Comparison of ENCODE assay signal across 8 mouse cellular contexts in the genomic region with DNA sequence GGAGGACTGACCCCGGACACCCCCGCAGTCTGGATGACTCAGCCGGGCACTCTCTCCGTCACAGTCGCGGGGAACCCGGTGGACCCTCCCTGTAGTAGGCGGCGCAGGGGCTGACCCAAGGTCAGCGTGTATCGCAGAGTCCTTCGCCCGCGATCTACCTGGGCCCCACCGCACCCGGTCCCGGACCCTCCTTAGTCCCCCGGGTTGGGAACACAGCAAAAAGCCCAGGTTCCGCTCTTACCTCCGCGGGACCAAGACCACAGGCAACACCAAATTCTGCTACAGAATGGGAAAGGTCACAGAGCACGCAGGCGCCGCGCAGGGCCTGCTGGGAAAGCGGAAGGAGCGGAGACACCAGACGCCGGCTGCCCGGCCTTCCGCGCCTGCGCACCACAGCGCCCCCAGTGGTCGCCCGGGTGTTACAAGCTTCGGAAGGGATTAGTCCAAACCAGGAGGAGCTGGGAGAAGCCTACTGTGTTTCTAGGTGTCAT. TPM values are rescaled to one million over a fixed set of nuclear protein-coding genes. Genes with fewer than 3 reads are reported as not detected.
DNase-seq lines count a peak whose midpoint lies in the region; ATAC-seq and TF ChIP-seq lines count a peak whose summit lies in the region.

A gene (minus strand): TSS at position 295 of the 491 bp plus-strand sequence.

- peak within 1 kb of the TSS; percentile 82 for H3K4me2 ChIP-seq in CH12.LX (ENCODE audit: insufficient read depth, low read depth, poor library complexity, severe bottlenecking)
- H3K4me2 ChIP-seq in forebrain, embryonic 11.5 days (ENCODE audit: low read depth, low read length, severe bottlenecking), result peak within 1 kb of the TSS; percentile 92
- H3K4me2 ChIP-seq in heart, embryonic 16.5 days (ENCODE audit: low read depth, low read length), result peak within 1 kb of the TSS; percentile 86
- peak within 1 kb of the TSS; percentile 82 for H3K4me2 ChIP-seq in liver, embryonic 15.5 days
- H3K4me2 ChIP-seq in neural tube, embryonic 12.5 days (replicated peaks), result peak within 1 kb of the TSS; percentile 95

- no peak within 1 kb of the TSS for H3K27ac ChIP-seq in CH12.LX (ENCODE audit: insufficient read depth, low read depth)
- no peak within 1 kb of the TSS for H3K27ac ChIP-seq in forebrain, embryonic 11.5 days (ENCODE audit: low read depth, low read length)
- H3K27ac ChIP-seq in heart, embryonic 16.5 days (ENCODE audit: low read length), result peak within 1 kb of the TSS; percentile 91
- peak within 1 kb of the TSS; percentile 77 for H3K27ac ChIP-seq in liver, embryonic 15.5 days (replicated peaks)
- no peak within 1 kb of the TSS for H3K27ac ChIP-seq in neural tube, embryonic 12.5 days

- peak within 1 kb of the TSS; percentile 94 to 96 (median 96) for H3K4me3 ChIP-seq in CH12.LX (replicated peaks in 1 of 3; ENCODE audit: low read depth in 2 of 3, low read length in 2 of 3, poor library complexity in 1 of 3)
- H3K4me3 ChIP-seq in forebrain, embryonic 11.5 days (ENCODE audit: low read depth, low read length), result peak within 1 kb of the TSS; percentile 88
- H3K4me3 ChIP-seq in heart, embryonic 16.5 days (ENCODE audit: low read length), result peak within 1 kb of the TSS; percentile 92
- peak within 1 kb of the TSS; percentile 96 for H3K4me3 ChIP-seq in liver, embryonic 15.5 days (replicated peaks)
- peak within 1 kb of the TSS; percentile 95 for H3K4me3 ChIP-seq in neural tube, embryonic 12.5 days

- peak; percentile 78 to 91 for TF ChIP-seq CTCF in CH12.LX (conservative IDR thresholded peaks at IDR 0.05 in 1 of 2, IDR thresholded peaks at IDR 0.05 in 1 of 2; ENCODE audit: low read depth in 2 of 2, low read length in 2 of 2)

- WGBS in forebrain, embryonic 11.5 days, result under 1% methylated on average over 37 of the region's 37 CpGs
- WGBS in heart, embryonic 16.5 days, result under 1% methylated on average over 37 of the region's 37 CpGs
- under 1% methylated on average over 37 of the region's 37 CpGs for WGBS in liver, embryonic 15.5 days (ENCODE audit: insufficient replicate concordance)
- under 1% methylated on average over 37 of the region's 37 CpGs for WGBS in neural tube, embryonic 12.5 days

- H3K9ac ChIP-seq in CH12.LX (ENCODE audit: insufficient read depth, low read depth), result peak within 1 kb of the TSS; percentile 98
- peak within 1 kb of the TSS; percentile 92 for H3K9ac ChIP-seq in forebrain, embryonic 11.5 days (ENCODE audit: low read length)
- peak within 1 kb of the TSS; percentile 97 for H3K9ac ChIP-seq in heart, embryonic 16.5 days (ENCODE audit: low read length)
- H3K9ac ChIP-seq in liver, embryonic 15.5 days, result peak within 1 kb of the TSS; percentile 88
- peak within 1 kb of the TSS; percentile 94 for H3K9ac ChIP-seq in neural tube, embryonic 12.5 days

- in situ Hi-C loops in CH12.LX (cut with MboI; ENCODE audit: low pct_ligation_motif_present, low pct_unique_long_range_greater_than_20kb, low sequenced_read_pairs), result no loop called here

- H3K27me3 ChIP-seq in CH12.LX (replicated peaks), result peaks cover 3% of the 10 kb centered on the region
- no peaks in the 10 kb centered on the region for H3K27me3 ChIP-seq in forebrain, embryonic 11.5 days (ENCODE audit: control insufficient read depth, insufficient read depth, low read length)
- no peaks in the 10 kb centered on the region for H3K27me3 ChIP-seq in heart, embryonic 16.5 days (ENCODE audit: control insufficient read depth, insufficient read depth, low read length)
- no peaks in the 10 kb centered on the region for H3K27me3 ChIP-seq in liver, embryonic 15.5 days
- no peaks in the 10 kb centered on the region for H3K27me3 ChIP-seq in neural tube, embryonic 12.5 days (replicated peaks)

- peak; percentile 95 for TF ChIP-seq POLR2A in CH12.LX (IDR thresholded peaks at IDR 0.05; ENCODE audit: low read depth, low read length)

- peaks cover 12 to 39% of the 10 kb centered on the region in 2 experiments for H3K36me3 ChIP-seq in CH12.LX (replicated peaks in 1 of 2; ENCODE audit: control insufficient read depth in 1 of 2, insufficient read depth in 1 of 2, low read length in 1 of 2)
- 0 out of 2 replicates have a peak, but pooled peaks cover under 1% of the 10 kb centered on the region for H3K36me3 ChIP-seq in forebrain, embryonic 11.5 days (ENCODE audit: control insufficient read depth, insufficient read depth, low read length)
- H3K36me3 ChIP-seq in heart, embryonic 16.5 days (ENCODE audit: control insufficient read depth, insufficient read depth), result peaks cover 10% of the 10 kb centered on the region
- peaks cover 11% of the 10 kb centered on the region for H3K36me3 ChIP-seq in liver, embryonic 15.5 days (replicated peaks)
- H3K36me3 ChIP-seq in neural tube, embryonic 12.5 days, result peaks cover 11% of the 10 kb centered on the region

- H3K4me1 ChIP-seq in CH12.LX (ENCODE audit: control insufficient read depth in 1 of 2, insufficient read depth in 2 of 2), result peaks cover 8 to 33% of the 10 kb centered on the region in 2 experiments
- H3K4me1 ChIP-seq in forebrain, embryonic 11.5 days (replicated peaks; ENCODE audit: control insufficient read depth, insufficient read depth, low read length), result no peaks in the 10 kb centered on the region; the same call in 1 of the 2 replicates
- peaks cover 16% of the 10 kb centered on the region for H3K4me1 ChIP-seq in heart, embryonic 16.5 days (ENCODE audit: control insufficient read depth, insufficient read depth, low read length)
- peaks cover 25% of the 10 kb centered on the region for H3K4me1 ChIP-seq in liver, embryonic 15.5 days (replicated peaks)
- peaks cover 17% of the 10 kb centered on the region for H3K4me1 ChIP-seq in neural tube, embryonic 12.5 days

- ATAC-seq in forebrain, embryonic 11.5 days (replicated peaks; ENCODE audit: low FRiP score), result peak; percentile 91
- peak; percentile 87 for ATAC-seq in heart, embryonic 16.5 days (replicated peaks; ENCODE audit: extremely low read depth, insufficient read depth, low FRiP score)
- peak; percentile 89 for ATAC-seq in liver, embryonic 15.5 days (ENCODE audit: insufficient read depth)
- ATAC-seq in neural tube, embryonic 12.5 days (ENCODE audit: low FRiP score, low read depth), result peak; percentile 90

- DNase-seq in CH12.LX (ENCODE audit: extremely low read depth), result peak; percentile 90
- DNase-seq in c-Kit-positive CD71-positive TER-119-negative erythroid progenitor cells, embryonic 14.5 days (ENCODE audit: low read depth), result peak; percentile 85
- peak; percentile 99 for DNase-seq in forebrain, embryonic 11.5 days (ENCODE audit: low spot score)
- DNase-seq in kidney, postnatal 36 days, result peak; percentile 96 to 99
- peak; percentile 87 for DNase-seq in telencephalon, adult 2 months (ENCODE audit: low read depth, low spot score)

- TF ChIP-seq RAD21 in CH12.LX (IDR thresholded peaks at IDR 0.05; ENCODE audit: low read depth, low read length), result no peak

- H3K79me2 ChIP-seq in CH12.LX (replicated peaks; ENCODE audit: control insufficient read depth, extremely low read depth, insufficient read depth, poor library complexity, severe bottlenecking), result peaks cover 27% of the 10 kb centered on the region

- no peaks in the 10 kb centered on the region for H3K9me3 ChIP-seq in CH12.LX (replicated peaks; ENCODE audit: low read length)
- no peaks in the 10 kb centered on the region for H3K9me3 ChIP-seq in forebrain, embryonic 11.5 days (ENCODE audit: control insufficient read depth, low read length)
- H3K9me3 ChIP-seq in heart, embryonic 16.5 days (replicated peaks; ENCODE audit: control insufficient read depth, low read length), result no peaks in the 10 kb centered on the region
- H3K9me3 ChIP-seq in liver, embryonic 15.5 days (replicated peaks), result no peaks in the 10 kb centered on the region
- no peaks in the 10 kb centered on the region for H3K9me3 ChIP-seq in neural tube, embryonic 12.5 days

- dilution Hi-C loops in CH12.LX (cut with MboI; ENCODE audit: extremely low pct_ligation_motif_present, extremely low pct_unique_long_range_greater_than_20kb, low sequenced_read_pairs), result no loop called here

- no peak for TF ChIP-seq EP300 in CH12.LX (IDR thresholded peaks at IDR 0.05; ENCODE audit: low read length)

TF ChIP-seq in CH12.LX, 34 proteins besides CTCF, POLR2A, EP300 and RAD21 (continues in another document):
- TF ChIP-seq TBP (conservative IDR thresholded peaks at IDR 0.05; ENCODE audit: low read depth, low read length), result peak; percentile 59; the same call in 1 of the 2 replicates
- peak; percentile 90 for TF ChIP-seq HCFC1 (IDR thresholded peaks at IDR 0.05; ENCODE audit: low read depth, low read length)
- TF ChIP-seq MXI1 (IDR thresholded peaks at IDR 0.05; ENCODE audit: low read depth, low read length), result peak; percentile 77
- TF ChIP-seq ZC3H11A (IDR thresholded peaks at IDR 0.05; ENCODE audit: low read depth, low read length), result no peak
- TF ChIP-seq NRF1 (IDR thresholded peaks at IDR 0.05; ENCODE audit: low read depth, low read length), result peak; percentile 94
- no peak for TF ChIP-seq E2F4 (IDR thresholded peaks at IDR 0.05; ENCODE audit: insufficient replicate concordance, low read depth, low read length)
- TF ChIP-seq ZNF384 (IDR thresholded peaks at IDR 0.05; ENCODE audit: low read depth, low read length), result no peak
- peak; percentile 73; the same call in 1 of the 2 replicates for TF ChIP-seq POLR2AphosphoS2 (IDR thresholded peaks at IDR 0.05; ENCODE audit: low read depth, low read length)
- no peak for TF ChIP-seq JUND (conservative IDR thresholded peaks at IDR 0.05; ENCODE audit: low read depth, low read length)
- TF ChIP-seq JUN (IDR thresholded peaks at IDR 0.05; ENCODE audit: insufficient read depth, low read depth, low read length), result no peak
- no peak for TF ChIP-seq MAZ (IDR thresholded peaks at IDR 0.05; ENCODE audit: low read depth, low read length)
- TF ChIP-seq MYC (IDR thresholded peaks at IDR 0.05; ENCODE audit: low read depth, low read length), result peak; percentile 70
- TF ChIP-seq TCF12 (IDR thresholded peaks at IDR 0.05; ENCODE audit: low read depth, low read length), result peak; percentile 94
- TF ChIP-seq NELFE (IDR thresholded peaks at IDR 0.05; ENCODE audit: low read depth, low read length), result peak; percentile 94
- TF ChIP-seq ELF1 (IDR thresholded peaks at IDR 0.05; ENCODE audit: low read depth, low read length), result peak; percentile 98
- TF ChIP-seq RCOR1 (conservative IDR thresholded peaks at IDR 0.05; ENCODE audit: low read depth, low read length), result no peak
- TF ChIP-seq GABPA (IDR thresholded peaks at IDR 0.05; ENCODE audit: insufficient replicate concordance, low read depth, low read length), result no peak; the same call in 1 of the 2 replicates

RNA-seq across cellular contexts. Expression of the gene that starts here (rescaled TPM):
- total RNA-seq in CH12.LX (2012; rRNA removed) (224 and 276 TPM in 2 replicates), CH12.LX (2014; rRNA removed) (669 and 768 TPM in 2 replicates)
- polyA plus RNA-seq in CH12.LX (2012; ENCODE audit: insufficient read length, low read depth), result 164 and 172 TPM in 2 replicates
- 524 and 551 TPM in 2 replicates for polyA plus RNA-seq in forebrain, embryonic 11.5 days (2014; fragmentation: Nextera tagmentation; extraction: Ambion mirVana)
- 1,449 and 1,610 TPM in 2 replicates for polyA plus RNA-seq in heart, embryonic 16.5 days (2015; fragmentation: Nextera tagmentation; extraction: Ambion mirVana)
- polyA plus RNA-seq in liver, embryonic 15.5 days (2015; fragmentation: Nextera tagmentation; extraction: Ambion mirVana), result 397 and 473 TPM in 2 replicates
- polyA plus RNA-seq in neural tube, embryonic 12.5 days (2016; fragmentation: Nextera tagmentation; extraction: Ambion mirVana), result 637 and 665 TPM in 2 replicates

Comparison
In these comparisons a context has a peak if more than half of its experiments do, and no peak if none do; other contexts are left out.
1. H3K27ac ChIP-seq: peak in heart, embryonic 16.5 days (single experiment) and liver, embryonic 15.5 days (single experiment); none in CH12.LX (single experiment), forebrain, embryonic 11.5 days (single experiment) and neural tube, embryonic 12.5 days (single experiment).
2. Peak in every context shown above with its lines, with median percentiles within 50 percentile points of each other: DNase-seq, H3K4me2 ChIP-seq, H3K4me3 ChIP-seq, H3K9ac ChIP-seq and ATAC-seq.